Mouse (Mus musculus): ENCODE measurements at regions not wholly inside any gene's neighbourhood (a gene's known extent, or its start where the extent isn't known, plus 50 kb on each side); places are given as distances from the start of the nearest gene placed in this dataset.

- DNase-seq (ENCODE audit: low spot score in 2 of 2): no peak
These were observed 261.1 kb upstream of the Kcnq5 start for GRCm38 (mm10) chr1:22222836-22223235.

GRCm38 (mm10) chr1:22211795-22212194 lies 250.1 kb upstream of the Kcnq5 start:
- peak in 1 of 2 experiments; percentile 10 for DNase-seq (ENCODE audit: low spot score in 2 of 2)

- DNase-seq (ENCODE audit: low spot score in 2 of 2): no peak
These were observed 249.5 kb upstream of the Kcnq5 start for GRCm38 (mm10) chr1:22211232-22211631.

GRCm38 (mm10) chr1:22210621-22211020 lies 248.9 kb upstream of the Kcnq5 start:
- no peak for DNase-seq (ENCODE audit: low spot score in 2 of 2)

GRCm38 (mm10) chr1:22208287-22208686 lies 246.5 kb upstream of the Kcnq5 start:
- no peak for DNase-seq (ENCODE audit: low spot score in 2 of 2)

- DNase-seq (ENCODE audit: low spot score in 2 of 2): no peak
These were observed 245.2 kb upstream of the Kcnq5 start for GRCm38 (mm10) chr1:22206935-22207334.

- no peak for DNase-seq (ENCODE audit: low spot score in 2 of 2)
These were observed 206.0 kb upstream of the Kcnq5 start for GRCm38 (mm10) chr1:22167621-22168181.

GRCm38 (mm10) chr1:22136571-22137122 lies 174.9 kb upstream of the Kcnq5 start:
- no peak for DNase-seq (ENCODE audit: low spot score in 2 of 2)

GRCm38 (mm10) chr1:22118266-22118772 lies 156.6 kb upstream of the Kcnq5 start:
- no peak for DNase-seq (ENCODE audit: low spot score in 2 of 2)

- DNase-seq (ENCODE audit: low spot score in 2 of 2): peak in 1 of 2 experiments; percentile 43
These were observed 154.7 kb upstream of the Kcnq5 start for GRCm38 (mm10) chr1:22116466-22116865.

- DNase-seq (ENCODE audit: low spot score in 2 of 2): no peak
These were observed 143.8 kb upstream of the Kcnq5 start for GRCm38 (mm10) chr1:22105496-22105895.

- DNase-seq (ENCODE audit: low spot score in 2 of 2): no peak
These were observed 109.8 kb upstream of the Kcnq5 start for GRCm38 (mm10) chr1:22071405-22072117.

- no peak for DNase-seq (ENCODE audit: low spot score in 2 of 2)
These were observed 108.3 kb upstream of the Kcnq5 start for GRCm38 (mm10) chr1:22070028-22070427.

Data from layer of hippocampus, postnatal 14 days (tissue).